Mouse (Mus musculus): ENCODE results near the gene Zdbf2.

- TF ChIP-seq CTCF (IDR thresholded peaks at IDR 0.05) (no peak), EP300 (IDR thresholded peaks at IDR 0.05) (no peak)
Observed at GRCm38 (mm10) chr1:63259271-63259830, 13.7 kb upstream of the Zdbf2 start.
